Mouse (Mus musculus) myocyte (in vitro differentiated cells): Measurements from ENCODE around the gene Vmn2r84.
"Not testable (repeated sequence)": the region's sequence is repeated elsewhere in the genome, so short reads cannot be mapped to it uniquely, and the experiment has no call there.

Source experiments
- CEBPB ChIP-seq: IDR thresholded peaks from 2 replicates; pipeline ENCODE4 v1.6.1; 2011; ENCODE audit warnings: mild to moderate bottlenecking, moderate library complexity; ENCODE audit not compliant: poor library complexity, insufficient read depth, severe bottlenecking
- E2F4 ChIP-seq: IDR thresholded peaks from one replicate; pipeline ENCODE4 v1.6.1; 2011; ENCODE audit warnings: mild to moderate bottlenecking, control low read depth, moderate library complexity; ENCODE audit not compliant: insufficient read depth
- MAX ChIP-seq: IDR thresholded peaks from one replicate; pipeline ENCODE4 v1.6.1; 2011; ENCODE audit warnings: low read depth, mild to moderate bottlenecking, control low read depth
- MYOD1 ChIP-seq, 3 experiments: IDR thresholded peaks; one replicate each; pipeline ENCODE4 v1.6.1; 2011; ENCODE audit warnings: control low read depth in 2 of 3, low read depth in 2 of 3, mild to moderate bottlenecking in 2 of 3, moderate library complexity in 1 of 3; ENCODE audit not compliant: insufficient read length in 2 of 3, control insufficient read depth in 1 of 3
- MYOG ChIP-seq, 3 experiments: IDR thresholded peaks; one replicate each; pipeline ENCODE4 v1.6.1; 2011; ENCODE audit warnings: control low read depth in 2 of 3, low read depth in 2 of 3, mild to moderate bottlenecking in 2 of 3; ENCODE audit not compliant: insufficient read length in 2 of 3, control insufficient read depth in 1 of 3, insufficient read depth in 1 of 3
- POLR2A ChIP-seq: IDR thresholded peaks from one replicate; pipeline ENCODE4 v1.6.1; 2011; ENCODE audit warnings: low read depth, mild to moderate bottlenecking, control low read depth, moderate library complexity; ENCODE audit not compliant: insufficient read length
- POLR2AphosphoS2 ChIP-seq: IDR thresholded peaks from one replicate; pipeline ENCODE4 v1.6.1; 2011; ENCODE audit warnings: low read depth, control low read depth; ENCODE audit not compliant: insufficient read length
- REST ChIP-seq: IDR thresholded peaks from one replicate; pipeline ENCODE4 v1.6.1; 2011; ENCODE audit warnings: mild to moderate bottlenecking, control low read depth, moderate library complexity; ENCODE audit not compliant: insufficient read depth, insufficient read length
- SRF ChIP-seq: IDR thresholded peaks from one replicate; pipeline ENCODE4 v1.6.1; 2011; ENCODE audit warnings: low read depth; ENCODE audit not compliant: control insufficient read depth, insufficient read length
- TCF12 ChIP-seq: IDR thresholded peaks from one replicate; pipeline ENCODE4 v1.6.1; 2011; ENCODE audit warnings: mild to moderate bottlenecking, control low read depth; ENCODE audit not compliant: poor library complexity, insufficient read depth, severe bottlenecking
- USF1 ChIP-seq: IDR thresholded peaks from one replicate; pipeline ENCODE4 v1.6.1; 2011; ENCODE audit warnings: low read depth, mild to moderate bottlenecking, control low read depth, moderate library complexity

- not testable (repeated sequence) for TF ChIP-seq POLR2A; POLR2AphosphoS2; CEBPB; REST; SRF; MAX; MYOD1 (IDR thresholded peaks at IDR 0.05; ENCODE audit: control insufficient read depth in 1 of 3, insufficient read length in 2 of 3, low read depth in 2 of 3); TCF12; USF1; MYOG (IDR thresholded peaks at IDR 0.05; ENCODE audit: control insufficient read depth in 1 of 3, insufficient read depth in 1 of 3, insufficient read length in 2 of 3, low read depth in 2 of 3); E2F4
Observed at GRCm38 (mm10) chr10:130340050-130340449, 54.1 kb downstream of the Vmn2r84 start.
